Mouse (Mus musculus): Measurements from ENCODE around the gene Tmem104. TPM values are rescaled to one million over a fixed set of nuclear protein-coding genes. Genes with fewer than 3 reads are reported as not detected.

Tmem104 gene
- polyA plus RNA-seq, 1 experiment from 2014 or later, result 7.7 TPM

DNA sequence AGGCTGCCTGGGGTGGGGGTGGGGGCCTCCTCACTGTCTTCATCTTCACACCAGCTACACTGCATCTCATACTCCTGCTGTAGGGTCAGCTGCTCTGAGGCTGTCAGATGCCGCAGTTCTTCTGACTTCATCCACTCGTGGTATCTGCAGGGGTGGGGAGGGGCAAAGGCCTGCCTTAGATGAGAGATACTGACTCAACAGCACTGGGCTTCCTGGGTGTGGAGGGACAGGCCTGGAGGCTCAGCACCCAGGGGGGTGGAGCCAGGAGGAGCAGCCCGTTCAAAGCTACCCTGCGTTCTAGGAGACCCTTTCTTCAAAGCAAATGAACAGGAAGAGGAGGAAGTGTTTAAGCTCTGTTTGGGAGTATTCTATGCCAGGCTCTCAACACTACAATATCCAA is 2.3 kb upstream of the Tmem104 start:
- Histone ChIP-seq H3K4me3 (ENCODE audit: low read depth, low read length) (no peak overlapping the region), H3K27me3 (ENCODE audit: control insufficient read depth, insufficient read depth, low read length) (no peaks in the 10 kb centered on the region), H3K9me3 (ENCODE audit: control insufficient read depth, low read length) (no peaks in the 10 kb centered on the region), H3K27ac (replicated peaks; ENCODE audit: low read depth, low read length) (no peak overlapping the region), H3K36me3 (ENCODE audit: control insufficient read depth, insufficient read depth, low read length) (no peaks in the 10 kb centered on the region), H3K9ac (ENCODE audit: low read length) (no peak overlapping the region), H3K4me2 (ENCODE audit: low read depth, severe bottlenecking) (no peak overlapping the region), H3K4me1 (ENCODE audit: control insufficient read depth, insufficient read depth, low read length) (peaks cover 5% of the 10 kb centered on the region; the same call in 1 of the 2 replicates)
- ATAC-seq (ENCODE audit: insufficient number of reproducible peaks, low FRiP score, low TSS enrichment, low read depth), result no peak
- 44% methylated on average over 4 of the region's 4 CpGs for WGBS
- DNase-seq (ENCODE audit: low spot score), result no peak

DNA sequence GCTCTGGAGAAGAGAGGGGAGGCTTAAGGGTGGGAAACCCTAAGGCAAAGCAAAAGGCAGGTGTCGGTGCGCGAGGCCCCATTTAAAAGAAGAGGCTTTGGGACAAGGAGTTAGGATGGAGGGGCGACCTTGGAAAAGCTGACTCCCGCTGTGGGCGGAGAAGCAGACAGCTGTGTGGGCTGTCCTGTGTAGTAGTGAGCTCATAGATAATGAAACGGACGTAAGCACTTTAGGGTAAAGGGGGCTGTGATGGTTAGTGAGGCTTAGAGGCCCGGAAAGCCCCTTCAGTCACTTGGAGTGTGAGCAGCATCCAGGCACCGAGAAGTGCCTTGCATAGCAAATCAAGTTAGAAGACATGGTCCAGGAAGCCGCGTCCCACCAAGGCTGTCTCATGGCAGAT is 406 bp downstream of the Tmem104 start, which contains the start of gene Nat9:
Gene Nat9 (minus strand): TSS at position 167 of the 400 bp plus-strand sequence.
- WGBS, result 8% methylated on average over 12 of the region's 12 CpGs
- Histone ChIP-seq H3K4me1 (ENCODE audit: control insufficient read depth, insufficient read depth, low read length) (peaks cover 5% of the 10 kb centered on the region; the same call in 1 of the 2 replicates), H3K9me3 (ENCODE audit: control insufficient read depth, low read length) (no peaks in the 10 kb centered on the region), H3K27me3 (ENCODE audit: control insufficient read depth, insufficient read depth, low read length) (no peaks in the 10 kb centered on the region), H3K4me2 (ENCODE audit: low read depth, severe bottlenecking) (peak within 1 kb of the TSS; percentile 85), H3K27ac (replicated peaks; ENCODE audit: low read depth, low read length) (0 out of 2 replicates have a peak within 1 kb of the TSS, but pooled peaks have one; percentile 18), H3K36me3 (ENCODE audit: control insufficient read depth, insufficient read depth, low read length) (no peaks in the 10 kb centered on the region; the same call in 1 of the 2 replicates), H3K9ac (ENCODE audit: low read length) (peak within 1 kb of the TSS; percentile 62), H3K4me3 (ENCODE audit: low read depth, low read length) (peak within 1 kb of the TSS; percentile 57)
- no peak for DNase-seq (ENCODE audit: low spot score)
- ATAC-seq (ENCODE audit: insufficient number of reproducible peaks, low FRiP score, low TSS enrichment, low read depth), result no peak

DNA sequence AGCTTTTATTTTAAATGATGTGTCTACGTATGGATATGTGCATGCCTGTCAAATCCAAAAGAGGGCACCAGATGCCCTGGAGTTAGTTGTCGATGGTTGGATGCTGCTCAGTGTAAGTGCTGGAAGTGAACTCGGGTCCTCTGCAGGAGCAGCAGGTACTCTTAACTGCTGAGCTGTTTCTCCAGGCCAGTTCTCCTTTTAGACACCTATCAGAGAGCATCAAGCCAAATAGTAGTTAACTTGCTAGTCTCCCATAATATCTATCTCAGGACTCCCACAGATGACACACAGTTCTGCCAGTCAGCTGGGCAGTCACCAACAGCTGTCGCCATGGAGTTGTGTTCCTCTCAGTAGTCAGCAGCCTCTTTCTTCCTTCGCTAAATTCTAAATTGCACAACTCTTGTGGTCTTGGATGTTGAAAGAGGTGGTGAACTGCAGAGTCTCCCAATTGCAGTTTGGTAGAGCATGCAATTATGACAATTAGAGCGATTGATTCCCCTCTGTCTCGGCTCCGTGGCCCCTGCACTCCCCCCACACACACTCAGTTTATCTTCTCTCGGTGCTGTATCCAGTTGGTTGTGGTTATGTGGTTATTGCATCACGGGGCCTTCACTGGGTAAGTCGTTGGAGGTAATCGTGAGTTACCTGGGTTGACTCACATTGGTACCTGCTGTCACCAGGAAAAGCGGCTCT is 1.4 kb downstream of the Tmem104 start:
- no peak for DNase-seq (ENCODE audit: low spot score)
- no peak overlapping the region for H3K9ac ChIP-seq (ENCODE audit: low read length)
- H3K36me3 ChIP-seq (ENCODE audit: control insufficient read depth, insufficient read depth, low read length), result no peaks in the 10 kb centered on the region; the same call in 1 of the 2 replicates
- no peak overlapping the region for H3K4me2 ChIP-seq (ENCODE audit: low read depth, severe bottlenecking)
- no peaks in the 10 kb centered on the region for H3K27me3 ChIP-seq (ENCODE audit: control insufficient read depth, insufficient read depth, low read length)
- WGBS, result 86% methylated on average over 13 of the region's 13 CpGs
- no peak overlapping the region for H3K27ac ChIP-seq (replicated peaks; ENCODE audit: low read depth, low read length)
- ATAC-seq (ENCODE audit: insufficient number of reproducible peaks, low FRiP score, low TSS enrichment, low read depth), result no peak
- H3K4me3 ChIP-seq (ENCODE audit: low read depth, low read length), result no peak overlapping the region
- H3K4me1 ChIP-seq (ENCODE audit: control insufficient read depth, insufficient read depth, low read length), result peaks cover 5% of the 10 kb centered on the region; the same call in 1 of the 2 replicates
- no peaks in the 10 kb centered on the region for H3K9me3 ChIP-seq (ENCODE audit: control insufficient read depth, low read length)

DNA sequence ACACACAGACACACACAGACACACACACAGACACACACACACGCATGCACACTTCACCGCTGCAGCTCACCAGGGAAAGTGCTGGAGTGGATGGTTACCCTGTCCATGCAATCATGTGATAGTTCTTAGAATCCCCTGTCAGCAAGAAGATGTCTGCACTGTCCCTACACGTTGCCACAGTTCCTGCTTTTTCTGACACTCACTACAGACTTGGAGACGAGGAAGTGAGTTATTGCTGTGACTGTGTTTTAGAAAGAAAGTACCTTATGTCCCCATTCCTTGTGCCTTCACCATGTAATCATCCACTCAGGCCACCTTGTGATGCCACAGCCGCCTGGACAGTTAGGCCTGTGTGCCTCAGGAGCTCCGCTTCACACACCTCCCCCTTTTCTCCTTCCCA is 2.0 kb downstream of the Tmem104 start:
- Histone ChIP-seq H3K9ac (ENCODE audit: low read length) (no peak overlapping the region), H3K36me3 (ENCODE audit: control insufficient read depth, insufficient read depth, low read length) (no peaks in the 10 kb centered on the region; the same call in 1 of the 2 replicates), H3K4me1 (ENCODE audit: control insufficient read depth, insufficient read depth, low read length) (peaks cover 5% of the 10 kb centered on the region; the same call in 1 of the 2 replicates), H3K27me3 (ENCODE audit: control insufficient read depth, insufficient read depth, low read length) (no peaks in the 10 kb centered on the region), H3K4me2 (ENCODE audit: low read depth, severe bottlenecking) (no peak overlapping the region), H3K9me3 (ENCODE audit: control insufficient read depth, low read length) (no peaks in the 10 kb centered on the region), H3K27ac (replicated peaks; ENCODE audit: low read depth, low read length) (no peak overlapping the region), H3K4me3 (ENCODE audit: low read depth, low read length) (no peak overlapping the region)
- WGBS, result 88% methylated on average over 6 of the region's 6 CpGs
- DNase-seq (ENCODE audit: low spot score), result no peak
- no peak for ATAC-seq (ENCODE audit: insufficient number of reproducible peaks, low FRiP score, low TSS enrichment, low read depth)

DNA sequence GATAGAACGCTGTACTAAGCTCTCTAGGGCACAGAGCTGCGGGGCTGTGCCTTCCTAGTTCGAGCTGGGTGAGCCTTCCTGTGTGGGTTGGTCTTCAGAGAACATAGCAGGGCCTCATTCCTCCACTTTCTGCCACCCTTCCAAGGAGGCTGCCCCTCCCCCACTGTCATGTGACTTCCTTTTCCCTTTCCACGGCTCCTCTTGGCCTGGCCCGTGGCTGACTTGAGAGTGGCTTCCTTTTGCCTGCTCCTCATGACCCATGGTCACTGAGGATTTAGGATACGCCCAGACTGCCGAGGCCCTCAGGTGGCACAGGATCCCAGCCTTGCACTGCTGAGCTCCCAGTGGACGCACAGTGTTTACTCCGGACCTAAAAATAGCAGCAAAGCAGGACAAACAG is 4.9 kb downstream of the Tmem104 start:
- ATAC-seq (ENCODE audit: insufficient number of reproducible peaks, low FRiP score, low TSS enrichment, low read depth), result no peak
- H3K27ac ChIP-seq (replicated peaks; ENCODE audit: low read depth, low read length), result 0 out of 2 replicates have a peak overlapping the region, but pooled peaks have one; percentile 21
- DNase-seq (ENCODE audit: low spot score), result no peak

DNA sequence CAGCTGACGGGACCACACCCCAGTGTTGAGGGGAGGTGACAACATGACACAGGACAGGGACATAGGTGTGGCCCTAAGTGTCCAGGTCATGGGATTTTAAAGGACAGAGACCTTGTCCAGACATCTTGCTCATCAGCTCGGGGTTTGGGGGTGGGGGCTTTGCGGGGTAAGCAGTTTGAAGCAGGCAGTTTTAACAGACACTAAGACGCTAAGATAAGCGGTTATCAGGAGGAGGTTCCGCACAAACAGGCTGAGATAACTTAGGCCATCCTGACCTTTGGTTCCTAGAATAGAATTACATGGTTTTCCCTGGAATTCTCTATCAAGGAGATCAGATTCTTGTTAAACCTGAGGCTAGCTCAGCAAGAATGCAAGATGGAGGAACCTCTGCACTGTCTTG is 7.4 kb downstream of the Tmem104 start:
- H3K27ac ChIP-seq (replicated peaks; ENCODE audit: low read depth, low read length), result no peak overlapping the region
- no peak overlapping the region for H3K4me3 ChIP-seq (ENCODE audit: low read depth, low read length)
- no peaks in the 10 kb centered on the region for H3K9me3 ChIP-seq (ENCODE audit: control insufficient read depth, low read length)
- H3K36me3 ChIP-seq (ENCODE audit: control insufficient read depth, insufficient read depth, low read length), result peaks cover 3% of the 10 kb centered on the region
- H3K4me2 ChIP-seq (ENCODE audit: low read depth, severe bottlenecking), result no peak overlapping the region
- DNase-seq (ENCODE audit: low spot score), result no peak
- H3K4me1 ChIP-seq (ENCODE audit: control insufficient read depth, insufficient read depth, low read length), result no peaks in the 10 kb centered on the region
- no peaks in the 10 kb centered on the region for H3K27me3 ChIP-seq (ENCODE audit: control insufficient read depth, insufficient read depth, low read length)
- no peak for ATAC-seq (ENCODE audit: insufficient number of reproducible peaks, low FRiP score, low TSS enrichment, low read depth)
- WGBS, result 85% methylated on average over 6 of the region's 6 CpGs
- H3K9ac ChIP-seq (ENCODE audit: low read length), result no peak overlapping the region

More for the DNA sequence above, 4.9 kb downstream of the Tmem104 start:
- H3K9me3 ChIP-seq (ENCODE audit: control insufficient read depth, low read length), result no peaks in the 10 kb centered on the region
- 0 out of 2 replicates have a peak overlapping the region, but pooled peaks have one; percentile 22 for H3K9ac ChIP-seq (ENCODE audit: low read length)
- no peak overlapping the region for H3K4me3 ChIP-seq (ENCODE audit: low read depth, low read length)
- H3K27me3 ChIP-seq (ENCODE audit: control insufficient read depth, insufficient read depth, low read length), result no peaks in the 10 kb centered on the region
- no peak overlapping the region for H3K4me2 ChIP-seq (ENCODE audit: low read depth, severe bottlenecking)
- H3K4me1 ChIP-seq (ENCODE audit: control insufficient read depth, insufficient read depth, low read length), result peaks cover 5% of the 10 kb centered on the region; the same call in 1 of the 2 replicates
- peaks cover under 1% of the 10 kb centered on the region for H3K36me3 ChIP-seq (ENCODE audit: control insufficient read depth, insufficient read depth, low read length)
- WGBS, result 63% methylated on average over 9 of the region's 9 CpGs

DNA sequence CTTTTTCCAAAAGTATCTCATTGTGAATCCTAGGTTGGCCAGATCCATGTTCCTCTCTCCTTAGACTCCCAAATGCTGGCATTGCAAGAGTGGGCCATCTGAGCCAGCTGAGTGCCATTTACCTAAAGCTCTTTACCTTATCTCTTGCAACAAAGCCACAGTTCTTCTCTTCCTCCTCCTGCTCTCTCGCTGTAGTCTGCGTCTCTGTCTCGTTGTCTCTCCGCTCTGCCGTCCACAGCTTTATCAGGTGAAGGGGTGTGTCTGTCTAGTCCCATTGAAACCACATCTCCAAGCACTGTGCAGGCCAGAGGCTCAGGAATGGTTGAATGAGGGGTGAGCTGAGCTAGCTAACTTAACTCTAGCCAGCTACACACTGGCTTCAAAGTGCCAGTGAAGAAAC is 8.6 kb downstream of the Tmem104 start:
- peaks cover 6% of the 10 kb centered on the region for H3K36me3 ChIP-seq (ENCODE audit: control insufficient read depth, insufficient read depth, low read length)
- no peak overlapping the region for H3K27ac ChIP-seq (replicated peaks; ENCODE audit: low read depth, low read length)
- ATAC-seq (ENCODE audit: insufficient number of reproducible peaks, low FRiP score, low TSS enrichment, low read depth) (no peak), DNase-seq (ENCODE audit: low spot score) (no peak)
- H3K4me2 ChIP-seq (ENCODE audit: low read depth, severe bottlenecking), result no peak overlapping the region
- H3K4me3 ChIP-seq (ENCODE audit: low read depth, low read length), result no peak overlapping the region
- no peaks in the 10 kb centered on the region for H3K9me3 ChIP-seq (ENCODE audit: control insufficient read depth, low read length)
- no peaks in the 10 kb centered on the region for H3K4me1 ChIP-seq (ENCODE audit: control insufficient read depth, insufficient read depth, low read length)
- WGBS, result 89% methylated on average over 5 of the region's 5 CpGs
- H3K27me3 ChIP-seq (ENCODE audit: control insufficient read depth, insufficient read depth, low read length), result no peaks in the 10 kb centered on the region
- H3K9ac ChIP-seq (ENCODE audit: low read length), result no peak overlapping the region

DNA sequence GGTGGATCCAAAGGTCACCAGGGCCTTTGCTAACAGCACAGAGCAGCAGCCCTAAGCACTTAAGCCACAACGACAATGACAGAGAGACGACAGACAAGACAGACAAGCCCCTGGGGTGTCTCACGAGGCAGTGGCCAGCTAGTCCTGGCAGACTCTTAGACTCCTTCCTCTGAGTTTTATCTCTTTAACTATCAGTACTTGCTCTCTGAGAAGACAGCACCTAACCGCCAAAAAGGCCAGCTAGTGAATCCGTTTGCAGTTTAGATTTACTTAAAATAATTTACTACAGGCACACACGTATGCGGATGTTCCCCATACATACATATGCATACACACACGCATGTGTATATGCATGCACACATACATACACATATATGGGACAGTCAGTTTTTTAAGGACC is 10.3 kb downstream of the Tmem104 start:
- Histone ChIP-seq H3K4me1 (ENCODE audit: control insufficient read depth, insufficient read depth, low read length) (no peaks in the 10 kb centered on the region), H3K36me3 (ENCODE audit: control insufficient read depth, insufficient read depth, low read length) (peaks cover 6% of the 10 kb centered on the region), H3K9me3 (ENCODE audit: control insufficient read depth, low read length) (no peaks in the 10 kb centered on the region), H3K4me3 (ENCODE audit: low read depth, low read length) (no peak overlapping the region), H3K9ac (ENCODE audit: low read length) (no peak overlapping the region), H3K27me3 (ENCODE audit: control insufficient read depth, insufficient read depth, low read length) (no peaks in the 10 kb centered on the region), H3K27ac (replicated peaks; ENCODE audit: low read depth, low read length) (no peak overlapping the region), H3K4me2 (ENCODE audit: low read depth, severe bottlenecking) (no peak overlapping the region)
- 71% methylated on average over 8 of the region's 8 CpGs for WGBS
- DNase-seq (ENCODE audit: low spot score) (no peak), ATAC-seq (ENCODE audit: insufficient number of reproducible peaks, low FRiP score, low TSS enrichment, low read depth) (no peak)

All from limb, embryonic 11.5 days (tissue).